Mouse (Mus musculus): ENCODE results near the gene 1700025G04Rik.

Gene 1700025G04Rik

DNA sequence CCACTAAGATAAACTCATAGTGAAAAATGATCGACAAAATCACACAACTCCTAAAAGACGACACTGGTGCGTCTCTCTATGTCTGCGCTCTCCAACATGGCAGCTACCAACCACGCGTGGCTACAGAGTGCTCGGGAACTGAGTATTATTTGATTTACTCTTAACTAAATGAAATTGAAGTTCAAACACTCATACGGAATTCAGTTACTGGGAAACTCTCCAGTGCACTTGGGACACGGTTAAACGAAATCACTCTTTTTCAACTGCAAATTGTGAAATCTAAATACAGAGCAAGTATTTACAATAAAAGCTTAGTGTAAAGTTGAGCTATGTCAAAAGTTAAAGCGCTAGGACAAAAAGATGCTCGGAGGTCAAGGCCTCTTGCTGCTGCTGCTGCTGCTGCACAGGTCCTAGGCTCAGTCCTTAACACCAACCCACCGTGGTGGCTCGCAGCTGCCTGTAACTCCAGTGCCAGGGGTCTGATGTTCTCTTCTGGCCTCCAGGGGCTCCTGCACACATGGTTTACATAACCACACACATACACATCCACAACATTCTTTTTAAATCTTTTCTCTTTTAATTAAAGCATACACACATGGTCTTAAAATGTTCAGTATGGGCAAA, 13.6 kb downstream of the 1700025G04Rik start:
- no peak for DNase-seq (ENCODE audit: low read depth, low spot score)

GRCm38 (mm10) chr1:152075725-152076124, 14.2 kb downstream of the 1700025G04Rik start:
- DNase-seq (ENCODE audit: low read depth, low spot score): no peak

- DNase-seq (ENCODE audit: low read depth, low spot score): no peak
Measured at GRCm38 (mm10) chr1:152070441-152070840, 19.5 kb downstream of the 1700025G04Rik start.

DNA sequence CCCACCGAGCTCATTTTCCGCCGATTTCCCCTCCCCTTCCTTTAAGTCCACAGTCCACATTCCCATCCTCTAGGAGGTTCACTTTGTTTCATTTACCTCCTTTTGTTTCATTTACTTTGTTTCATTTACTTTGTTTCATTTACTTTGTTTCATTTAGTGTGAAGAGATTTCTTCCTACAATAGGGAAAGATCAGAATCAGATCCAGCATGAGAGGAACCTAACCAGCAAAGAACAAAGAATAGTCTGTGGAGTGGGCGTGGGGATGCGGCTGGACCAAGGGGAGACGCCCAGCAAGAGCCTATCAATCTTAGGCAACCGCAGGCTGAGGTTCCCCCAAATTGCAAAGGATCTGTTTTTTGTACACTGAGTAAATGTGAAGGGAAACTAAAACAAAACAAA, 20.2 kb downstream of the 1700025G04Rik start:
- DNase-seq (ENCODE audit: low read depth, low spot score): no peak

GRCm38 (mm10) chr1:152067919-152068318, 22.0 kb downstream of the 1700025G04Rik start:
- DNase-seq (ENCODE audit: low read depth, low spot score): no peak

- DNase-seq (ENCODE audit: low read depth, low spot score): no peak
Measured at GRCm38 (mm10) chr1:152065527-152065926, 24.4 kb downstream of the 1700025G04Rik start.

GRCm38 (mm10) chr1:152063357-152064145, 26.4 kb downstream of the 1700025G04Rik start:
- no peak for DNase-seq (ENCODE audit: low read depth, low spot score)

DNA sequence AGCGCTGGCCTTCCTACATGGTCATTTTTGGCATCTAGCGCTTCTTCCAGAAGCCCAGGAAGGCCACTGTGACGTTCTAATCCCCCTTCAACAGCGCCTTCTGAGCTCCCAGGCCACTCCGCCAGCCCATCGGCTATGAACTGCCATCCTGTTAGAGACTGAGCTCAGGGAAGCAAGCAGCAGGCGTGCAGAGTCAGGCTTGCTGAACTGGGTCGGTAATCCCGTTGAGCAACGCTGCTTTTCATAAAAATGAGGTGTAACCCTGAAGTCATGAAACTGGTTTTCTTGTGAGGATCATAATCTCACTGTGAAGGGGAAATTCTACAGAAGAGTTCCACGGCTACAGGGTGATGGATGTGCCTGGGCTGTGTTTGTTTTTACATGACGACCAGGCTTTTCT, 28.2 kb downstream of the 1700025G04Rik start:
- no peak for DNase-seq (ENCODE audit: low read depth, low spot score)

- no peak for DNase-seq (ENCODE audit: low read depth, low spot score)
Measured at GRCm38 (mm10) chr1:152060265-152060664, 29.7 kb downstream of the 1700025G04Rik start.

DNA sequence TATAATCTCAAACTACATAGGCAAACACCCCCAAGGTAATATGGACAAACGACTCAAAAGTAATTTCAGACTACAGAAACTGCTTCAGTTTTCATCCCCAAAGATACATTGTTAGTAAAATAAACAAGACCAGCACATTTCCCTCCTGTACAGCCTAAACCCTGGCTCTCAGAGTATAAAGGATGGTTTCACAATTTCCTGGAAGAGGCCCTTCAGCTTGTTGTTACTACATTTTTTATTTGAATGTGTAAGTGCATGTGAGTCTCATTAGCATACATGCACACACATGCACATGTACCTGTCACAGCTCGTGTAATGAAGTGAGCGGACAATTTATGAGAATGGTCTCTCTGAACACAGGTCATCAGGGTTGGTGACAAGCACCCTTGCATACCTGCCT, 31.1 kb downstream of the 1700025G04Rik start:
- no peak for DNase-seq (ENCODE audit: low read depth, low spot score)

DNA sequence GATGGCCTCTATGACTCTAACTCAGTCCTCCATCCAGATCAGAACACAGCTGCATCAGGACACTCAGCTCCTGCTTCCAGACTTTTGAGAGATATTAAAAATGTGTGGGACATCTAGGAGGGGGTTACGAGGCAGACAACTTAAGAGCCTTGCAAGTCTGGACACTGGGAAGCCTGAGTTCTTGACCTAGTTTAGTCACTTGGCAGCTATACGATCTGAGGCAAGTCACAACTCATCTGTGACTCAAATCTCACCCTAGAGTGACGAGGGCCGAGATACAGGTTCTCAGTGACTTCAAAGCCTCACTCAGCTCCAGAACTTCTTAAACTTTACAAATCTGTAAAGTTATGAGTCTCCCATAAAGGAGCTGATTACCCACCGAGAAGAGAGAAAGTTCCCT, 36.8 kb downstream of the 1700025G04Rik start:
- DNase-seq (ENCODE audit: low read depth, low spot score): no peak

- no peak for DNase-seq (ENCODE audit: low read depth, low spot score)
Measured at GRCm38 (mm10) chr1:152051858-152052257, 38.1 kb downstream of the 1700025G04Rik start.

DNA sequence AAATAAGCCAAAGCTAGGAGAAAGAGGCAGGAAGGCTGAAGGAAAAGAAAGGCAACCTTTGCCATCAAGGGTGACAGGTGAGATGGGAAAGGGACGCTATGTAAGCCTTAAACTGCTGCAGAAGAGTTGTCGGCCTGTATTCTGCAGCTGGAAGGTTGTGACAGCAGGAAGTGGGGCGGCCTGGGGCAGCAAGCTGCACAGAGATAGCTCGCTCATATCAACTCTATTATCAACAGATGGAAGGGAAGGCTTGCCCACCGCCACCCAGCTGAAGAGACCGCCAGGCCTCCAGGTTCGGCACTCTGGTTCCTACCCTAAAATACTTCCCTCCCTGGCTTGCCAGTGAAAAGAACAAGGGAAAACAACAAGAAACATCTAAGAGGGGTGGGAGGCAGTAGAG, 39.9 kb downstream of the 1700025G04Rik start:
- no peak for DNase-seq (ENCODE audit: low read depth, low spot score)

DNA sequence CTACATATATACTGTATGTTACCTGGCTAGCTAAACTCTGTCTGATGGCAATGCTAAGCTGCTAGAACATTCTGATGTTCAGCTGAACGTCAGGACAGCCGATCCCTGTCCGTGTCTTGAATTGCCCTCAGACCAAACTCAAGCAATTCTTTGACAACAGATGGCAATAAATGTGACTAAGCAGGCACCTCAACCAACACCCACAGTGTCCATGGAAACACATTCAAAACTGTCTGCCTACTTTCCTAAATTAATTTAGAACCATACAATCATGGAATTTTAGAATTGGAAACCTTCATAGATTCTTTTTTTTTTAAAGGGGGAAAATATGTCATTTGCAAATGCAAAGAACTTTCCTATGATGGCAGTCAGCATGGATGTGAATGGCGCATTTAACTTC, 41.6 kb downstream of the 1700025G04Rik start:
- no peak for DNase-seq (ENCODE audit: low read depth, low spot score)

DNA sequence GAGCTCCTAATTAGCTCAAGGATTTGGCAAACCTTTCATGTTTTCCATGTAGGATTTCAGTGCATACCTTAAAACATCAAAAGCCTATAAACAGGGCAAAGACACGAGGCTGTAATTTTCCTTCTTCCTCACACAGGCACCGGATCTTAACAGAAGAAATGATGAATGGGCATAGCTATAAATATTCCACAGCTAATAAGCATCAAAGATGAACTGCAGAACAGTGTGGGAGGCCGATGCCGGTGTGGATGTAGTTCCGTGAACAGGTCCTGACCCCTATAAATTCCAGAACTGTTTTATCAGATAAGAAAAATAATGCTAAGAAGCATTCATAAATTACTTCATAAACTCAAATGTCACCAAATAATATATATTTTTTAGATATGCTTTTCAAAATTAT, 42.5 kb downstream of the 1700025G04Rik start:
- DNase-seq (ENCODE audit: low read depth, low spot score): peak; percentile 61

DNA sequence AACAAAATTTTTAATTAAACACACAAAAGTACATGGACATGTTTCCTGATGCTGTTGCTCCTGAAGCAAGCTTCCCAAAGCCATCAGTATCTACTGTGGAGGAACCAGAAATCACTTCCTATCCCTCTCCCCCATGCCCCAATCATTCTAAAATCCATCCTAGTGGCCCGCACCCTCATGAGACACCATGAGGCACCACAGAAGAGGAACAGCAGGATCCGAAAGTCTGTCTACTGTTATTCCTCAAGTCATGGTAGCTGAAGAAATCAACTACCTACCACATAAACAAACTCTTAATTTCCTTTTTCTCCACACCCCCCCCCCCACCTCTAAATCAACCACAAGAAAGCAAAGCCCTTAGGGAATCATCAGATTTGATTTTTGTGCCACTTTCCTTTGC, 46.5 kb downstream of the 1700025G04Rik start:
- no peak for DNase-seq (ENCODE audit: low read depth, low spot score)

DNA sequence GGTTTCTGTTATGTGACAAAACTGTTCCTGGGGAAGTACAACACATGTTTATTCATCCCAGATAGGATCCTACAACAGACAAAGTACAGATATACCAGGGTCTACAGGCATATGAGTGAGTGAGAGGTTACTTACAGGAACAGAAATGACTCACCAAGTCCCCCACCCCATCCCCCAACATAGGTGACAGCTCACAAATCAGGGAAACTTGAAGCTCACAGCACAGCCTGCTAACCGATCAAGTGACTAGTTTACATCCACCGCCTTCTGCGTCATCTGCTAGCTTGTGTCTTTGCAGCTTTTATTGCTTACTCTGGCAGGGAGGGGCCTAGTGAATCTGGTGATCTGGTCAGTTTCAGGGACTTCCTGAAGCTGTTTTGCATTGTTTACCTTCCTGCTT, 47.5 kb downstream of the 1700025G04Rik start:
- DNase-seq (ENCODE audit: low read depth, low spot score): no peak

- DNase-seq (ENCODE audit: low read depth, low spot score): no peak
Measured at GRCm38 (mm10) chr1:152041005-152041404, 48.9 kb downstream of the 1700025G04Rik start.

GRCm38 (mm10) chr1:152040053-152040452, 49.9 kb downstream of the 1700025G04Rik start:
- DNase-seq (ENCODE audit: low read depth, low spot score): no peak

- DNase-seq (ENCODE audit: low read depth, low spot score): no peak
Measured at GRCm38 (mm10) chr1:152039588-152039987, 50.3 kb downstream of the 1700025G04Rik start.

GRCm38 (mm10) chr1:152038086-152038485, 51.8 kb downstream of the 1700025G04Rik start:
- no peak for DNase-seq (ENCODE audit: low read depth, low spot score)

- DNase-seq (ENCODE audit: low read depth, low spot score): no peak
Measured at GRCm38 (mm10) chr1:152037589-152037988, 52.3 kb downstream of the 1700025G04Rik start.

DNA sequence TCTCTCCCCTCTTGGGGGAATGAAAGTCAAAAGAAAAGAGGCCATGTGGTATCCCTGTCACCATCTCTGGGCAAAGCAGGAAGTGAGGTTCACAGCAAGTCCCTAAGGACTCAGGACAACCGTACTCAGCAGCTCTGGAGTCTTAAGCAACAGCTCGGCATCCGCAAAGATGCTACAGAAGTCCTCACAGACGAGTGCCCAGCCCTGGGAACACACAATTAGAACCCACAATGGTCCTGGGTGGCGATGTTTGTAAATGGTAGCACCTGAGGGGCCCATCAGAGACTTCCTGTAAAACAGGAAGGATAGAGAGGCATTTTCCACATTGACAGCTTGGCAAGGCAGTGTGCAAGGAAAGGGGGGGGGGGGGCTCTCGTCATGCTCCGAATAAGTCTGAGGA, 55.2 kb downstream of the 1700025G04Rik start:
- DNase-seq (ENCODE audit: low read depth, low spot score): no peak

Measured in mesoderm, embryonic 11.5 days (tissue).